Mouse (Mus musculus) intestine, embryonic 14.5 days (tissue): ENCODE data around the gene Sult2b1. TPM values are rescaled to one million over a fixed set of nuclear protein-coding genes. Genes with fewer than 3 reads are reported as not detected.

Source experiments
- ATAC-seq: fragments of 200-750 bp; cut with Nextera tagmentation; replicated peaks from 2 replicates; pipeline ENCODE4 v1.8.0; 2017; ENCODE audit warnings: low read depth, moderate number of reproducible peaks, moderate TSS enrichment, moderate library complexity; ENCODE audit not compliant: low FRiP score, low TSS enrichment
- DNase-seq: peaks from one replicate; pipeline ENCODE4 v3.0.0-alpha.2; 2018; ENCODE audit warnings: low spot score
- H3K27ac ChIP-seq: fragments of 300-500 bp; sonication (generic); 2 replicates; pipeline ENCODE4 v1.5.1; 2014; ENCODE audit warnings: low read depth, mild to moderate bottlenecking, control low read depth
- H3K27me3 ChIP-seq: fragments of 300-500 bp; sonication (generic); replicated peaks from 2 replicates; pipeline ENCODE4 v1.6.1; 2014; ENCODE audit warnings: low read length, control low read depth; ENCODE audit not compliant: control insufficient read depth, insufficient read depth
- H3K36me3 ChIP-seq: fragments of 300-500 bp; sonication (generic); 2 replicates; pipeline ENCODE4 v1.6.1; 2014; ENCODE audit warnings: low read length, control low read depth; ENCODE audit not compliant: control insufficient read depth, insufficient read depth
- H3K4me1 ChIP-seq: fragments of 300-500 bp; sonication (generic); replicated peaks from 2 replicates; pipeline ENCODE4 v1.6.1; 2014; ENCODE audit warnings: low read length, control low read depth, mixed read lengths; ENCODE audit not compliant: control insufficient read depth, insufficient read depth
- H3K4me2 ChIP-seq: fragments of 300-500 bp; sonication (generic); 2 replicates; pipeline ENCODE4 v1.6.1; 2014; ENCODE audit warnings: low read length
- H3K4me3 ChIP-seq: fragments of 300-500 bp; sonication (generic); 2 replicates; pipeline ENCODE4 v1.5.1; 2014; ENCODE audit warnings: low read depth, low read length, control low read depth, mixed read lengths
- H3K9ac ChIP-seq: fragments of 300-500 bp; sonication (generic); 2 replicates; pipeline ENCODE4 v1.6.1; 2014; ENCODE audit warnings: mild to moderate bottlenecking, low read length
- H3K9me3 ChIP-seq: fragments of 300-500 bp; sonication (generic); 2 replicates; pipeline ENCODE4 v1.6.1; 2016; ENCODE audit warnings: low read length, control low read depth; ENCODE audit not compliant: control insufficient read depth
- WGBS: fragments of 180-500 bp; shearing (Covaris S2); extraction: QIAGEN DNeasy Blood & Tissue Kit; methylation state at CpG from one replicate; pipeline ENCODE4 v1.1.7; 2014; 5-methylcytosine and 5-hydroxymethylcytosine counted together
- polyA plus RNA-seq: library from polyadenylated mRNA; unstranded; fragments of >200 nt; fragmentation: Nextera tagmentation; extraction: Ambion mirVana; gene quantifications from 2 replicates; pipeline ENCODE4 v1.2.1, GENCODE M21; 2014

Sult2b1 gene
- polyA plus RNA-seq, result 1.2 and 2.3 TPM in 2 replicates

DNA sequence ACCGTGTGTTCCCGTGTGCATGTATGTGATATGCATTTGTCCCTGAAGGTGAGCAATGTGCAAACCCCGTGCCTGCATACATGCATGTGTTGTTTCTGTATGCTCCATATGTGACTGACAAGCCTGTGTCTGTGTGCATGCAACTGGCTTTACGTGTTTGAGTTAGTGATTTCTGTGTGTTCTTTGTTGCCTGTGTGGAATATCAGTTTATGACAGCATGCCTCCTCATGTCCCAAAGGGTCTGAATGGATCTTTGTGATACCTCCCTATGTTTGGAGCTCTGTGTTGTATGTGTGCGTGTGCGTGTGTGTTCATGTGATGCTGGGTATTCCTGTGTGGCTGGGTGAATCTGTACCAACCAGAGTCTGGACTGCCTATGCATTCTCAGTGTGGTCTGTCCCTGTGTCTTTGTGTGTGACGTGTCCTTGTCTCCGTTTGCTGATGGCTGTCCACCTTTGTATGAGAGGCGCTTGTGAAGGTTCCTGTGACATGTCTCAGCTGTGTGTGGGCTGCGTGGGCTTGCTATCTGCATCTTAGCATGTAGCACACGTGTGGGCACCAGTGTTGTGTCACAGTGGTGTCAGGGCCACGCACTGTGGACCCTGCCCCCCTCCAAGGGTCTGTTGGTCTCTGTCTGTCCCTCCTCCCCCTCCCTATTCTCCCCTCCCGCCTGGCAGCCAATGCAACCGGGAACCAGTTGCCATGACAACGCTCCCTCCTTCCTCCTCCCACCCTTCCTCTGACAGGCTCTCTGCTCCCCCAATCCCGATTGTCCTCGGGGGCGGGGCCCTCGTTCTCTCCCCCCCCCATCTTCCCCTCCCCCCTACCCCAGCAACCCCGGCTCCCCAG, at the start of gene Sult2b1:
TSS of gene Sult2b1 (minus strand) at position 146 of the 849 bp plus-strand sequence.
- Histone ChIP-seq H3K4me1 (peaks cover 16% of the 10 kb centered on the region; the same call in 1 of the 2 replicates), H3K27ac (no peak within 1 kb of the TSS; the same call in 1 of the 2 replicates), H3K27me3 (0 out of 2 replicates have a peak, but pooled peaks cover 3% of the 10 kb centered on the region), H3K36me3 (peaks cover 21% of the 10 kb centered on the region), H3K4me3 (peak within 1 kb of the TSS; percentile 59), H3K9ac (peak within 1 kb of the TSS; percentile 51), H3K9me3 (no peaks in the 10 kb centered on the region), H3K4me2 (peak within 1 kb of the TSS; percentile 76)
- DNase-seq (peak; percentile 87), ATAC-seq (peak; percentile 47; the same call in 1 of the 2 replicates)
- 23% methylated on average over 20 of the region's 20 CpGs for WGBS

GRCm38 (mm10) chr7:45833924-45834323, 49.5 kb upstream of the Sult2b1 start:
- H3K4me2 ChIP-seq, result peak overlapping the region; percentile 50
- peaks cover 12% of the 10 kb centered on the region for H3K4me1 ChIP-seq
- H3K4me3 ChIP-seq, result peak overlapping the region; percentile 39
- DNase-seq (no peak), ATAC-seq (no peak)
- H3K27ac ChIP-seq, result no peak overlapping the region
- peaks cover 6% of the 10 kb centered on the region; the same call in 1 of the 2 replicates for H3K36me3 ChIP-seq
- H3K27me3 ChIP-seq, result peaks cover 52% of the 10 kb centered on the region
- no peaks in the 10 kb centered on the region for H3K9me3 ChIP-seq
- WGBS, result 2% methylated on average over 29 of the region's 31 CpGs
- 0 out of 2 replicates have a peak overlapping the region, but pooled peaks have one; percentile 13 for H3K9ac ChIP-seq

- WGBS, result under 1% methylated on average over 69 of the region's 86 CpGs
- Histone ChIP-seq H3K27me3 (peaks cover 52% of the 10 kb centered on the region), H3K4me2 (peak overlapping the region; percentile 50), H3K9ac (peak overlapping the region; percentile 13; the same call in 1 of the 2 replicates), H3K36me3 (peaks cover 13% of the 10 kb centered on the region), H3K4me1 (peaks cover 12% of the 10 kb centered on the region), H3K4me3 (peak overlapping the region; percentile 39), H3K27ac (no peak overlapping the region), H3K9me3 (no peaks in the 10 kb centered on the region)
- DNase-seq, result peak; percentile 66
- ATAC-seq, result 0 out of 2 replicates have a peak, but pooled peaks have one; percentile 5
Observed at GRCm38 (mm10) chr7:45833148-45833790, 48.8 kb upstream of the Sult2b1 start.

GRCm38 (mm10) chr7:45832428-45832827, 48.0 kb upstream of the Sult2b1 start:
- Histone ChIP-seq H3K9me3 (no peaks in the 10 kb centered on the region), H3K4me1 (peaks cover 12% of the 10 kb centered on the region), H3K4me2 (peak overlapping the region; percentile 50), H3K27me3 (peaks cover 52% of the 10 kb centered on the region), H3K36me3 (peaks cover 21% of the 10 kb centered on the region), H3K27ac (no peak overlapping the region), H3K4me3 (peak overlapping the region; percentile 39), H3K9ac (no peak overlapping the region)
- WGBS, result 10% methylated on average over 30 of the region's 30 CpGs
- ATAC-seq (no peak), DNase-seq (no peak)

DNA sequence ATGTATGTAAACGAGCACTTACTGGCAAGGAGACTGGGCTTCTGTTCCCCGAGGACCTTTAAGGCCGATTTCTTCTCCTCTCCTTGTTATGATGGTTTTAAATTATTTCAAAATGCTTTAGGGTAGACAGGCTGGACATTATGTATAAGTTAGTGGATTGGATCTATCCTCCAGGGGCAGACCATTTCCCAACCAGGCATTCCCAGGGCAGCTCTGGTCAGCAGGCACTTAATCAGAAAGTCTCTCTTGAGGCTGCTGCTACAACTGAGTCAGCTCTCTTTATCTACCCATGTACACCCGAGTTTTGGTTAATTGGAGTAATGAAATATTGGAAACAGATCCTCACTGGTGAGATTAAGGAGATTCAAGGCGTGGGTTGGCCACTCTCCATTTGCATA, 46.7 kb upstream of the Sult2b1 start:
- Histone ChIP-seq H3K4me2 (peak overlapping the region; percentile 65), H3K9me3 (no peaks in the 10 kb centered on the region), H3K27ac (no peak overlapping the region), H3K9ac (peak overlapping the region; percentile 64), H3K27me3 (peaks cover 48% of the 10 kb centered on the region), H3K36me3 (peaks cover 33% of the 10 kb centered on the region), H3K4me1 (peaks cover 12% of the 10 kb centered on the region), H3K4me3 (peak overlapping the region; percentile 75)
- WGBS, result 15% methylated on average over 5 of the region's 5 CpGs
- ATAC-seq (peak; percentile 2; the same call in 1 of the 2 replicates), DNase-seq (no peak)

DNA sequence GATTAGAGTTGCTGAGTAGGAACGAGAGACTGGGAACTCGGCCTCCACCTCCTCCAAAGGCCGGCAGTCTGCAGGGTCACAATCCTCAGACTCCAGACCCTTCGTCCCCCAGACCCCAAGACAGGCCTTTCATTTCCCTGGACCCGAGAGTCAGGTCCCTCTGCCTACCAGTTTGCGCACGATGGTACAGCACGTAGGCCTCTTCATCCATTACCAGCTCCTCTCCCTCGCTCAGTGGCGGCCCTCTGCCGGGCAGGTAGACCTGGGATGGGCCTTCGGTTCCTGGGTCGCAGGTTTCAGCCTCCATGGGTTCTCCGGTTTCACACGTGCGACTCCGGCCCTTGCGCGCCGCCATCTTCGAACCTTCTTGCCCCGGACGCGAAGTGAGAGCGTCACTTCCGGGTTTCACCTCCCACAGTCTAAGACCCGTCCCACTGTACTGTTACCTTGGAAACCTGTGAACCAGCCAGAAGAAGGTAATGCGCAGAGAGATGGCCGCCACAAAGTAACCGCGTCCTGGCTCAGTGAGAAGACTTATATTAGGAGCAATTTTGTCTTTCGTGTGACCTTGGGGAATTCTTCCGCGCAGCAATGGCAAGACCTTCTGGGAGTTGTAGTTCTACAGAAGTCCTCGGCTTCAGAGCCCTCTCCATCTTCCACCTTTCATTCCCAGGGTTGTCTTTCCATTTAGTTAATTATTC, 46.1 kb upstream of the Sult2b1 start, which contains the start of gene Grwd1:
TSS of gene Grwd1 (minus strand) at position 518 of the 701 bp plus-strand sequence.
- whole genome bisulfite sequencing, result under 1% methylated on average over 35 of the region's 35 CpGs
- no peak within 1 kb of the TSS for H3K27ac ChIP-seq
- peak within 1 kb of the TSS; percentile 65 for H3K4me2 ChIP-seq

GRCm38 (mm10) chr7:45826631-45827030, 42.2 kb upstream of the Sult2b1 start:
- DNase-seq (no peak), ATAC-seq (no peak)
- H3K4me3 ChIP-seq, result no peak overlapping the region
- H3K27ac ChIP-seq, result no peak overlapping the region
- H3K9ac ChIP-seq, result no peak overlapping the region
- peaks cover 8% of the 10 kb centered on the region for H3K4me1 ChIP-seq
- H3K27me3 ChIP-seq, result peaks cover 7% of the 10 kb centered on the region
- 96% methylated on average over 7 of the region's 7 CpGs for WGBS
- H3K4me2 ChIP-seq, result no peak overlapping the region
- no peaks in the 10 kb centered on the region for H3K9me3 ChIP-seq
- H3K36me3 ChIP-seq, result peaks cover 68% of the 10 kb centered on the region

More for the DNA sequence above, 46.1 kb upstream of the Sult2b1 start, which contains the start of gene Grwd1:
- Histone ChIP-seq H3K36me3 (peaks cover 39% of the 10 kb centered on the region), H3K27me3 (peaks cover 47% of the 10 kb centered on the region), H3K4me3 (peak within 1 kb of the TSS; percentile 75), H3K4me1 (peaks cover 12% of the 10 kb centered on the region), H3K9ac (peak within 1 kb of the TSS; percentile 64), H3K9me3 (no peaks in the 10 kb centered on the region)
- ATAC-seq (peak; percentile 88), DNase-seq (peak; percentile 94)

DNA sequence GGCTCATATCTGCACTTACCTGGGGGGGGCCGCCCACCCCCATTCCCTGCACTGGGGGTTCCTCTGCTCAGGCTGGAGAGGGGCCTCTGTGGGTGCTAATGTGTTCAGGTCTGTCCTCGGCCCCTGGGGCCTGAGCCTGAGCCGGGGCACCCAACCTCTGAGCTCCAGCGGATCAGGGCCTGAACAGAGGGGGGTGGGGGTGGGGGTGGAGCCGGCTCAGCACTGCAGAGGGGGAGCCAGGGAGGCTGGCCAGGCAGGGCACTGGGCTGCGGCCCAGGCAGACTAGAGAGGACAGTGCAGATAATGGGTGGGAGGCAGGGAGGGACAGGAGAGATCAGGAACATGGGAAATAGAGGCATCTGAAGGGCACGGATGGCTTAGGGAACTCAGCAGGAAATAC, 40.1 kb upstream of the Sult2b1 start, which contains the start of gene Kcnj14:
TSS of gene Kcnj14 (minus strand) at position 185 of the 400 bp plus-strand sequence.
- ATAC-seq (no peak), DNase-seq (no peak)
- Histone ChIP-seq H3K27ac (no peak within 1 kb of the TSS), H3K27me3 (no peaks in the 10 kb centered on the region), H3K4me2 (no peak within 1 kb of the TSS), H3K36me3 (peaks cover 68% of the 10 kb centered on the region), H3K4me1 (peaks cover 3% of the 10 kb centered on the region), H3K4me3 (no peak within 1 kb of the TSS), H3K9me3 (no peaks in the 10 kb centered on the region), H3K9ac (no peak within 1 kb of the TSS)
- WGBS, result 72% methylated on average over 7 of the region's 7 CpGs
